Mouse (Mus musculus) G1E (cell line): Measurements from ENCODE around the gene Gabbr2. TPM values are rescaled to one million over a fixed set of nuclear protein-coding genes. Genes with fewer than 3 reads are reported as not detected.

Experiments
- ATAC-seq: 2 replicates; pipeline ENCODE4 v1.8.0; 2016; ENCODE audit warnings: mild to moderate bottlenecking; ENCODE audit not compliant: insufficient number of reproducible peaks, poor library complexity, low FRiP score, severe bottlenecking; ENCODE audit errors: extremely low read depth
- DNase-seq: peaks from one replicate; pipeline ENCODE4 v3.0.0; 2012; ENCODE audit warnings: low spot score
- H3K27me3 ChIP-seq: 2 replicates; pipeline ENCODE4 v1.6.1; 2012; ENCODE audit warnings: mild to moderate bottlenecking, low read length, inconsistent platforms; ENCODE audit not compliant: insufficient read depth
- H3K36me3 ChIP-seq: replicated peaks from 2 replicates; pipeline ENCODE3; 2012; ENCODE audit warnings: mild to moderate bottlenecking, inconsistent platforms
- H3K4me1 ChIP-seq: 2 replicates; pipeline ENCODE4 v1.6.1; 2012; ENCODE audit warnings: low read depth, low read length, inconsistent platforms, mixed read lengths; ENCODE audit not compliant: insufficient read depth
- H3K4me3 ChIP-seq: 2 replicates; pipeline ENCODE4 v1.5.1; 2012; ENCODE audit warnings: low read depth, mild to moderate bottlenecking, inconsistent platforms, low read length, moderate library complexity, mixed read lengths
- H3K9me3 ChIP-seq: replicated peaks from 2 replicates; pipeline ENCODE4 v1.6.1; 2012; ENCODE audit warnings: inconsistent platforms
- CTCF ChIP-seq: IDR thresholded peaks from 2 replicates; pipeline ENCODE4 v1.5.1; 2012; ENCODE audit warnings: low read depth, low read length, inconsistent platforms, mixed read lengths
- GATA1 ChIP-seq: IDR thresholded peaks from 2 replicates; pipeline ENCODE4 v1.6.1; 2012; ENCODE audit warnings: borderline replicate concordance, low read length, inconsistent platforms, mixed read lengths
- GATA2 ChIP-seq: IDR thresholded peaks from 2 replicates; pipeline ENCODE4 v1.6.1; 2012; ENCODE audit warnings: low read depth, low read length, inconsistent platforms, borderline replicate concordance
- POLR2AphosphoS5 ChIP-seq: IDR thresholded peaks from 2 replicates; pipeline ENCODE4 v1.6.1; 2012; ENCODE audit warnings: low read depth, low read length, inconsistent platforms; ENCODE audit not compliant: insufficient replicate concordance
- TAL1 ChIP-seq: conservative IDR thresholded peaks from 2 replicates; pipeline ENCODE4 v1.6.1; 2012; ENCODE audit warnings: low read depth, low read length, inconsistent platforms, mixed read lengths
- polyA plus RNA-seq: library from polyadenylated mRNA; stranded (reverse); fragments of >175 nt; gene quantifications from 2 replicates; pipeline ENCODE4 v1.2.3, GENCODE M21; 2012
- total RNA-seq, 2 experiments: library from RNA; stranded (forward) in 1 of 2; stranded (reverse) in 1 of 2; fragments of 200-1000 nt in 1 of 2; fragments of >200 nt in 1 of 2; fragmentation: Nextera tagmentation in 1 of 2; gene quantifications; 2 replicates each; pipeline ENCODE4 v1.2.3; 2014 to 2017

Gabbr2 gene
- total and polyA plus RNA-seq, 3 experiments, result 0.05 TPM; not detected in 2

- H3K36me3 ChIP-seq, result no peaks in the 10 kb centered on the region
- DNase-seq (no peak), ATAC-seq (no peak)
- peaks cover 83% of the 10 kb centered on the region for H3K27me3 ChIP-seq
- no peak for TF ChIP-seq GATA1
- TF ChIP-seq POLR2AphosphoS5, result no peak
- TF ChIP-seq TAL1, result no peak
- TF ChIP-seq CTCF, result no peak
- no peak for TF ChIP-seq GATA2
- H3K4me3 ChIP-seq, result no peak overlapping the region
- H3K4me1 ChIP-seq, result peaks cover 43% of the 10 kb centered on the region
- H3K9me3 ChIP-seq, result no peaks in the 10 kb centered on the region
These were observed 374.3 kb downstream of the Gabbr2 start for GRCm38 (mm10) chr4:46617408-46617807.

DNA sequence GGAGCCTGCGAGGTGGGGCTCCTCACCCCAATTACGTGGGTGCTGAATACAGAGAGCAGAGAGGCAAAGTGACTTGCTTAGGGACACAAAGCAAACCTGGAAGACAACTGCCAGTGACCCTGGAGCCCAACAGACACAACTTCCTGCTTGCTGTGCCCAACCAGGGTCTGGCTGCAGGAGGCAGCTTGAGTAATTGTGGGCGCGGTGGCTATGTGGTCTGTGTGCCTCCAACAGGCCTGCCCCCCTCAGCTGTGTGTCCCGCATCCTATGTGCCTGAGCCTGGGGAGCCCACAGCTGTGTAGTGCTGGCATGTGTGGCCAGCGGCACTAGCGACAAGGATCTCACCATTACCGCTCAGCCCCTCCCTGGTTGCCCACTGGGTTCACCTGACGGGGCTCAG is 377.0 kb downstream of the Gabbr2 start:
- no peak for TF ChIP-seq CTCF
- TF ChIP-seq GATA2, result no peak
- no peak for TF ChIP-seq POLR2AphosphoS5
- no peak for TF ChIP-seq TAL1
- no peak for TF ChIP-seq GATA1
- ATAC-seq (no peak), DNase-seq (no peak)
- peak overlapping the region; percentile 36; the same call in 1 of the 2 replicates for H3K4me3 ChIP-seq
- H3K27me3 ChIP-seq, result peaks cover 73% of the 10 kb centered on the region
- no peaks in the 10 kb centered on the region for H3K36me3 ChIP-seq
- no peaks in the 10 kb centered on the region for H3K9me3 ChIP-seq
- H3K4me1 ChIP-seq, result peaks cover 56% of the 10 kb centered on the region

GRCm38 (mm10) chr4:46613618-46614017 is 378.1 kb downstream of the Gabbr2 start:
- peaks cover 6% of the 10 kb centered on the region for H3K36me3 ChIP-seq
- no peaks in the 10 kb centered on the region for H3K9me3 ChIP-seq
- TF ChIP-seq POLR2AphosphoS5, result no peak
- 0 out of 2 replicates have a peak, but pooled peaks have one; percentile 33 for TF ChIP-seq TAL1
- DNase-seq, result no peak
- peaks cover 69% of the 10 kb centered on the region for H3K27me3 ChIP-seq
- no peak overlapping the region; the same call in 1 of the 2 replicates for H3K4me3 ChIP-seq
- peaks cover 61% of the 10 kb centered on the region for H3K4me1 ChIP-seq
- ATAC-seq, result peak; percentile 54; the same call in 1 of the 2 replicates

Other genes starting within 250 kb of the Gabbr2 start
- not detected in 2 replicates for gene Anks6, start 65.6 kb upstream of the Gabbr2 start, total RNA-seq (2014; fragmentation: Nextera tagmentation)
- 0.44 TPM in 1 of 2 replicates, not detected in the other for gene Anks6, start 65.6 kb upstream of the Gabbr2 start, total RNA-seq (2017)
- not detected in 2 replicates for gene Anks6, start 65.6 kb upstream of the Gabbr2 start, polyA plus RNA-seq
- gene Galnt12, start 100.0 kb upstream of the Gabbr2 start, total RNA-seq (2014; fragmentation: Nextera tagmentation), result not detected in 2 replicates
- not detected in 2 replicates for gene Galnt12, start 100.0 kb upstream of the Gabbr2 start, total RNA-seq (2017)
- gene Galnt12, start 100.0 kb upstream of the Gabbr2 start, polyA plus RNA-seq, result not detected in 2 replicates
- gene Col15a1, start 216.3 kb upstream of the Gabbr2 start, total RNA-seq (2014; fragmentation: Nextera tagmentation), result not detected in 2 replicates
- 0.17 and 0.22 TPM in 2 replicates for gene Col15a1, start 216.3 kb upstream of the Gabbr2 start, total RNA-seq (2017)
- gene Col15a1, start 216.3 kb upstream of the Gabbr2 start, polyA plus RNA-seq, result not detected in 2 replicates